Mouse (Mus musculus) lung, postnatal 25 days (tissue): ENCODE results near the gene Cacna2d3.
A peak's percentile ranks its signal among the peaks of the same experiment; 100 is the strongest.

Experiments used
- DNase-seq: peaks from one replicate; pipeline ENCODE4 v3.0.0; 2022; ENCODE audit warnings: low spot score

Gene Cacna2d3

GRCm38 (mm10) chr14:29721488-29722385 lies at the start of gene Cacna2d3:
Cacna2d3 (minus strand) TSS chr14:29721864.
- DNase-seq: peak; percentile 37

DNA sequence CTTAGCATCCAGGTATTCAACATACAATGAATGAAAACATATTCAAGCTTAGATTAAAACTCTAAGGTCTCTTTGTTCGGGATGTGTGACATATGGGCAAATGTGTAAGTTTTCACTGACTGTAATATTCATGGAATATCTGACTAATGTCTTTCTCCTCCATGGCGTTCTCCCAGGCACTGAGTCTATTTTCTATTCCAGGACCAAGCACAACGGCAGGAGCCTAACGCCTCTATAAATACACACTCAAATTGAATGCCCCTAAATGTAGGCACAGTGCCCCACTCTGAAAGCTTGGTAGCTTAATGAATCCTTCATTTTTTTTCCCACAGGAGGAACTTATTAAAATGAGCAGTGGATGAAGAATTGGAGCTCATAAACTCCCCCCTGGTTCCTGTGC lies 47.8 kb upstream of the Cacna2d3 start:
- no peak for DNase-seq

DNA sequence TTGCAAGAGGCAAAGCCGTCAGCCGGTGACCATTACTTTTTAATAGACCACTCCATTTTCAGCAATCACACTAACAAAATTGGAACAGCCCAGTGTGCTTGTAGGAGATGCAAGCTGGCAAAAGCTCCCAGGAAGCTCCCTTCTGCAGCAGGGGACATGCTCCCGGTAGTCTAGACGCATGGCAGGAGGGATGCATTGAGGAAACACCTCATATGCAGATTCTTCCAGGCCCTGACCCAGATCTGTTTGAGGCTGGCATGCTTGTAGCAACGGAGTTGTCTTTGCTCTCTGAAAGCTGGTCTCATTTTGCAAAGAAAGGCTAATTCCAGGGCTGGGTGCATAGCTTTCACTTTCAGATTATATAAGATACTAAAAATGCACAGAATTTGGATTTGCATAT lies 31.2 kb upstream of the Cacna2d3 start:
- no peak for DNase-seq

GRCm38 (mm10) chr14:29738751-29739150 lies 17.1 kb upstream of the Cacna2d3 start:
- no peak for DNase-seq

DNA sequence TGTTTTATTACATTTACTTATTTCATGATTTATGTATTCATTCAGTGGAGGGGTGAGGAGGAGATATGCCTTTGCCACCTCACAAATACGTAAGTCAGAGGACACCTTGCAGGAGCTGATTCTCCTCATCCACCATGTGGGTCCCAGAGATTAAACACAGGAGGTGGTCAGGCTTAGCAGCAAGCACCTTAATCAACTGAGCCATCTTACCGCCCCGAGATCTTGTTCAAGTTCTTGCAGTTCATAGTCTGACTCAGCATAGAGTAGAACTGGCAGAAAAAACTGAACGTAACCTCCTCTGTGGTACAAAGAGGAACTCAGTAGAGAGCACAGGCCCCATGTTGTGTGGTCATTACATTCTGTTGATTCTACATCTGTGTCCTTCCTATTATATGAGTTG lies 8.6 kb upstream of the Cacna2d3 start:
- DNase-seq: no peak

GRCm38 (mm10) chr14:29729009-29729408 lies 7.3 kb upstream of the Cacna2d3 start:
- no peak for DNase-seq

GRCm38 (mm10) chr14:29727596-29727995 lies 5.9 kb upstream of the Cacna2d3 start:
- no peak for DNase-seq

GRCm38 (mm10) chr14:29723267-29723666 lies 1.6 kb upstream of the Cacna2d3 start:
- no peak for DNase-seq

DNA sequence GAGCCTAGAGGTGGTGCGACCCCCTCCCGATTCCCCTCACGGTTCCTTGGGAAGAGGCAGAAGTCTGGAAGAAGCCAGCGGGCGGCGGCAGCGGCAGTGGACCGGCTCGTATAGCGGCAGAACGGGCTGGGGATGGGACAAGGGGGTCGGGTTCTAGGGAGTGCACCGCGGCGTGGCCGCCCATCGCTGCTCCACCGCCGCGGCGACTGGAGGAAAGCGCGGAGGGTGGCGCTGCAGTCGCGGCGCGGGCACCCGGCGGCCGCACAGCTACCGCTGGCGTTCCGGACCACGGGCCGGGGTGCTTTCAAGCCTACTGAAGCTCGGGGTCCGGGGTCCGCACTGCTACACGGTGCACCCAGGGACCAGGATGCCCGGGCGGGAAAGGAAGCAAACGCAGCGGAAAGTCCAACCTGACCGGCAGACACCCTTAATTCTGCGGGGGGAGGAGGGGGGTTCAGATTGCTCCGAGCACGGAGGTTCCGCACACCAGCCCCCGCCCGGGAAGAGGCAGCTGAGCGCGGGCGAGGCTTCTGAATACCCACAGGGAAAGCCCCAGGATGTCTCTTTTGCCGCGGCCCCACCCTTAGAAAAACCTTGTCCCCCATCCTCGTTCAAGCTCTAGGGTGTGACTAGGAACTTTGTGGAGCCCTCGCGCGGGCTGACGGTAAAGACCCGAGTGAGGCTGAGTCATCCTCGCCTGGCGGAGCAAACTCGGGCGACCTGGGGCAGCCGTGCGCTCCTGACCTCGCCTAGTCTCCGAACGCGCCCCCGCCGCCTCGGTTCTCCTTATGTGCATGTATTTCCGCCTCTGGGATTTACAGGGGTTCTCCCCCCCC lies 940 bp upstream of the Cacna2d3 start:
- DNase-seq: no peak

GRCm38 (mm10) chr14:29721131-29721487 lies 555 bp downstream of the Cacna2d3 start:
- DNase-seq: no peak

DNA sequence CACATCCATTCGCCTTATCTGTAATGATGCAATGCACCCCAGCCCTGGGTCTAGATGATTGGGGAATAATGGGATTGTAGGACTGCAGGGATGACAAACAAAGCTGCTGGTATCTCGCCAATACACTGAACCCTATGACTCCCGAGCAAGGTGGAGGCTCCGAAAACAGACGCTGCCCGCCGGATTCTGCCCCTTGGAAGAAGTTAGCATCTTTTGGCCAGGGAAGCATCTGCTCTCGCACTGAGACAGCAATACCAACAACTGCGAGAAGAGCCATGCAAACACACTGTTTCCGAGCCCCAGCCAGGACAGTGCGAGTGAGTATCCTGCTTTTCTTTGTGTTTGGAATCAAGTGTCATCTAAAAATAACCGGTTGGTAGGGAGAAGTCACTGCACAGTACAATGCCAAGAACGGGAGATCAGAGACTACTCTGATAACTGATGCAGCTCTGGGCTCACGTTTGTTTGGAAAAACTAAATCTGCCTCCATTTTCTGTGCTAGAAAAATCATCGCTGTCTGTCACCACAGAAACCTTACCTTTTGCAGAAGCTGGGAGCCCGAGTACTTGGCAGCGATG lies 1.2 kb downstream of the Cacna2d3 start:
- no peak for DNase-seq

GRCm38 (mm10) chr14:29712621-29713020 lies 9.0 kb downstream of the Cacna2d3 start:
- no peak for DNase-seq

- no peak for DNase-seq
Measured at GRCm38 (mm10) chr14:29707561-29708335, 13.9 kb downstream of the Cacna2d3 start.

GRCm38 (mm10) chr14:29702762-29703161 lies 18.9 kb downstream of the Cacna2d3 start:
- no peak for DNase-seq

DNA sequence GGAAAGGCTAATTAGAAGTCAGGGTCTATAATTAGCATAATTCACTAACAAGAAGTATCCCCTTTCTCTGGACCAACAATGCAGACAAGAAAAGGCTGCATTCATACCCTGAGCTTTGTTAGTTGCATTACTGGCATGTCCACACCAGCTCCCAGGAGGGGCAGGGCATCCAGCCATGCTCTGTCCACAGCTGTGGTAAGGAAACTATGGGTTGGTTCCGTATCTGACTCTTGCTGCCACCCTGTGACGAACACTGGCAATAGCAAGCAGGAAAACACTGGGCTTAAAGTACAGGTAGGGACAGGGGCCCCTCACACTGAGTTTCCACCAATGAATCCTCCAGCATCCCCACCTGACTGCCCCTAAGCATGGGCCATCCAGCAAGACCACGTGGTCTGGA lies 25.5 kb downstream of the Cacna2d3 start:
- peak; percentile 6 for DNase-seq

DNA sequence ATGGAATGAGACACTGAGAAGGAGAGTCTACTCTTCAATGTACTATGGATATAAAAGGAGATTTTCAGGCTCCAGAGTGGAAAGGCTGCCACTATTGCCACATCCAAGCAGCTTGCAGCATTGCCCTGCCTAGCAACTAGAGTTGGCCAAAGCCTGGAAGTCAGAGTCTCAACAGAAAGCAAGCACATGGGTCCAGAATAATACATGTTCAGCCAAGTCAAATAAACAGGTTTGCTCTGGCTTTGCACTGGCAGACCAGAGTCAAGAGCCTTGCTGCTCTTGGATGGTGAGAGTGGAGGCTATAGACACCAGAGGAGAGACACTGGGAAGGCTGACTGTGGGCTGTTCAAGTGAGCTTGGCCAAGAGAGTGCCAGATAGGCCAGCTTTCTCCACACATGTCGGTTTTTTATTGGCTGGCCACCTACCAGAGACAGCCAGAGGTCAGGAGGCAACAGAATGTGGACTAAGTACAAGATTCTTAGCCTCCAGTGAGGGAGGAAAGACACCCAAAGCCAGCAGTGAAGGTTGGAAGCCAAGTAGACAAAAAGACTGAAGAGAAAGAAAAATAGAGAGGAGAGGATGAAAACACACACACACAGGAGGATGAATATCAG lies 49.1 kb downstream of the Cacna2d3 start:
- DNase-seq: peak; percentile 29

DNA sequence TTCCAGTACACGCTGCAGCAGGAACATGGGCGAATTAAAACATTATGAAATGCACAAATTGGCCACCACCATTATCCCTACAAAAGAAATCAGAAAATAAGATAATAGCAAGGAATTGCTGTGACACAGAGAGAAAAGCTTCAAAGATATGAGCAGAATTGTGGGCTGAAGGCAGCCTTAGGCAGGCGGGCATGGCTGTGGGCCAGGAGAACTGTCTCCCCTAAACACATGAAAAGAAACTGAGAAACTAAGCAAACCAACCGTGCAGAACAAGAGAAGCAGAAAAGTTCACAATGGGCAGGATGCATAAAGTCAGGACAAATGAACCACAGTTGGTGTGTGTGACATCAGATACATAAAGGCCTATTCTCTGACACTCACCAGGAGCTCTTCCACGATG lies 51.8 kb downstream of the Cacna2d3 start:
- no peak for DNase-seq

GRCm38 (mm10) chr14:29657006-29657405 lies 64.7 kb downstream of the Cacna2d3 start:
- no peak for DNase-seq

DNA sequence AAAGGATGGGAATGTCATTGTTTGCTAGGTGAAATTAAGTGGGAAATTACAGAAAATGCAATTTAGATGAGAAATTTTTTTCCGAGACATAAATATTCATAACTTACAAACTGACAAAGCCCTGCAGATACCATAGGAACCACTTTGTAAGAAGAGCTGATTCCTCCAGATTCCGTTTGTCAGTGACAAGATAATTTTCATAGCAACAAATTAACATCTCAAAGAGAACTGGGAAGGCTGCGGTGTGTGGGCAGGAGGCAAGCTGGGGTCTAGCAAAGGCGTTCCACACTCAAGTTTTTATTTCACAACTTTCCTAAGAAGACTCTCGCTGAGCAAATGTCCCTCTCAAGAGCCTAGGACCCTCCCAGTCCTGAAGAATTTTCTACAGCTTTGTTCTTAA lies 71.1 kb downstream of the Cacna2d3 start:
- no peak for DNase-seq

DNA sequence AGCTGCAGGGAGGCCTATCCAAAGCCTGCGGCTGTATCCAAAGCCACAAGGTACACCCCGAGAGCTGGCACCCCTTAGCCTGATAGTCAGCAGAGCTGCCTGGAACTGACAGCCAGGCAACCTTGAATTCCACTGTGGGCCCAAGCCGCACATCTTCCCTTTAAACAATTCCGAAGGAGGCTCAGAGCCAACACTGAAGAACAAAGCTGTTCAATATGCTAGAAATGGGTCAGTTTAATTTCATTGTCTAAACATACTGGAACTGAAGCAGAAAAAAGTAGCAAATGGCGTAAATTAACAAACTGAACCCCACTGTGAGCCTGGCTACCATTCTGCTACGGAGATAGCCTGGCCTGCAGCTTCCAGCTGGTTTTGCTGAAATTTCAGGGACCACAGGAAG lies 72.9 kb downstream of the Cacna2d3 start:
- no peak for DNase-seq

- no peak for DNase-seq
Measured at GRCm38 (mm10) chr14:29645421-29645820, 76.2 kb downstream of the Cacna2d3 start.

DNA sequence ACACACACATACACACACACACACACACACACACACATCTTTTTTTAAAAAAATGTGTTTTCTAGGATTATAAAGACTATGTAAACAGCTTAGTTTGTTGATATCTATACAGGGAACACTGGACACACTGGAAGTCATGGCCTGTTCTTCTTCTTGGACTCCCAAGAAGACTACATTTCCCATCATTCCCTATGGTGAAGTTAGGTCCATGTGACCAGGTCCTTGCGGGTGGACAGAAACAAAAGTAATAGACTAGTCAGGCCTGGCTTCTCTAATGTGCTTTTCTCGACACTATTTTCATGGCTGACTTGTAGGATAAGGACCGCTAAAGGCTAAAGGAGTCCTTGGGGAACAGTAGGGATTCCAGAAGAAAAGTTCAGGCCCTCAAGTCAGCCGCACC lies 78.4 kb downstream of the Cacna2d3 start:
- no peak for DNase-seq
